Mouse (Mus musculus) right cerebral cortex, adult 18-20 months (tissue): ENCODE data around the gene Timm50.

ENCODE experiments used
- DNase-seq: peaks from one replicate; pipeline ENCODE4 v3.0.0; 2022; ENCODE audit warnings: mixed read lengths

Timm50 gene

DNA sequence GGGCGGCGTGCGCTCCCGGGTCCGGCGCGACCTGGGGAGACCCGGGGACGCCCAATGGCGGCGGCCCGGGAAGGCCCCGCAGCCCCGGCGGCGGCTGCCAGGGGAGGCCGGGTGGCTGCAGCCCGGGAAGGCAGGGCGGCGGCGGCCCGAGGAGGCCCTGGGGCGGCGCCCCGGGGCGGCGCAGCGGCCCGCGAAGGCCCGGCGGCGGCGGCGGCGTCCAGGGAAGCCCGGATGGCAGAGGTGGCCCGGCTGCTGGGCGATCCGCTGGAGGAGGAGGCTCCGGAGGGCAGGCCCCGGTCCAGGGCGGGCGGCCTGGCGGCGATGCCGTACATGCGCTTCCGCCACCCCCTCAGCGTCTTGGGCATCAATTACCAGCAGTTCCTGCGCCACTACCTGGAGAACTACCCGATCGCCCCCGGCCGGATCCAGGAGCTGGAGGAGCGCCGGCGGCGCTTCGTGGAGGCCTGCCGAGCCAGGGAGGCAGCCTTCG, 43.8 kb downstream of the Timm50 start:
- DNase-seq = peak; percentile 64

DNA sequence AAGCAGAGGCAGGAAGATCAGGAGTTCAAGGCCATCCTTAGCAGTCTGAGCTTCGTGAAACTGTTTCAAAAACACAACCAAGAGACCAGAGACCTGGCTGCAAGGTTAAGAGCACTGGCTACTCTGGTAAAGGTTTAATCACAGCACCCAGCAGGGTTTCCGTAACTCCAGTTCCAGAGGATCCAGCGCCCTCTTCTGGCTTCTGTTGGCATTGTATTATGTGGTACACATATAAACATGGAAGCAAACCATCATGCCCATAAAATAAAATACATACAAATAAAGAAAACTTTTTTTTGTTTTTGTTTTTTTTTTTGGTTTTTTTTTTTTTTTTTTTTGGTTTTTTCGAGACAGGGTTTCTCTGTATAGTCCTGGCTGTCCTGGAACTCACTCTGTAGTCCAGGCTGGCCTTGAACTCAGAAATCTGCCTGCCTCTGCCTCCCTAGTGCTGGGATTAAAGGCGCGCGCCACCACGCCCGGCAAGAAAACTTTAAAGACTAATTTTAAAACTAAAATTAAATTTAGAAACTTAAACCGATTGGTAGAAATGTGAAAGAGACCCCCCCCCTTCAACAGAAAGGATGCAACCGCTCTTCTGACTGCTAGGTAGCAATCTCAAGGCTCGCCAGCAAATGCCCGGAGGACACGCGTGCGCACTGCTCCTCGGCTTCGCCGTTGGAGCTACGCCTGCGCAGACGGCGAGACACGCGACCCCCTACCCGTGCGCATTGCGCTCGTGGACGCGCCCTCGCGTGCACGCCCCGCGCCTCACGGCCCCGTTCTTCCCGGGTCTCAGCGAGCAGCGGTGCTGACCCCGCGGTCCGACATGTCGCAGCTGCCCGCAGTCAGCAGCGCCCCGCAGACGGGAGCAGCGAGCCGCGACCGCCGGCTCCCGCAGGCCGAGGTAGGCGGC, 44.5 kb downstream of the Timm50 start, which contains the start of gene Eid2:
Eid2 (plus strand) TSS at position 753 of the 913 bp plus-strand sequence.
- peak; percentile 93 for DNase-seq

DNA sequence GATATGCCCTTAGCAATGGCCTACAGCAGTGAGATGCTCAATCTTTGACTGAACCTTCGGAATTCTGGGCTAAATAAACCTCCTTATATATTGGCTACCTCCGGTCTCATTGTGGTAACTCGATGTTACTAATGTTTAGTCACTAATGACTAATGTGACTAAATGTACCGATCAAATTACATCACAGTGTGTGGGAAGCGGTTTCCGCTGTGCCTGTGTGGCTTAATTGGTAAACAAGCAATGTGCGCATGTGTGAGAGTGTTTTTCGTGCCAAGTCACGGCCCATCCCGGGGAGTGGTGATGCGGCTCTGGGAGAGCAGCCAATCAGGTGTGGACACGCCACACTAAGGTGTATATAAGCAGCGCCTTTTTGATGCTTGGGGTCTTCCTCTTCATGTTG, 46.5 kb downstream of the Timm50 start:
- no peak for DNase-seq

- no peak for DNase-seq
These were observed 48.1 kb downstream of the Timm50 start for GRCm38 (mm10) chr7:28263786-28264185.

DNA sequence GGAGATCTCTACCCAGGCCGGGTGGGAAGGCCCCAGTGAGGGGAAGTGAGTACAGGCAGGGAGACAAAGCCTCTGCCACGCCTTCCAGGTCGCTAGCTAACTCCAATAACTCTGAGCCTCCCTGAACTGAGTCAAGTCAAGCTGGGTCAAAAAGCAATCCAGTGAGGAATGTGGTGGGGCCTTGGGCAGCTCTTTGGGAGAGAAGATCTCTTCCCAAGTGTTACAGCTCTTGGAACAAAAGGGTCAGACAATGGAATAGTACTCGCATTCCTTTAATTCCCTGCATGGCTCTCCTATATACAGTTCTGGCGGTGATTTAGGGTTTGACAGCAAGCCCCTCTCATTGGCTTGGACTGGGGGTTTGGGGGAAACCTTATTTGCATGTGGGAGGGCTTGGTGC, 49.0 kb downstream of the Timm50 start:
- DNase-seq = no peak
